Comparison of ENCODE assay signal across 9 mouse cellular contexts in genomic region chr3:101805562-101806004, GRCm38 (mm10). TPM values are rescaled to one million over a fixed set of nuclear protein-coding genes. Genes with fewer than 3 reads are reported as not detected.
DNase-seq lines count a peak whose midpoint lies in the region; ATAC-seq and TF ChIP-seq lines count a peak whose summit lies in the region.
"Had no signal": no experiment of that assay in that cellular context is flagged by ENCODE, and none has a peak within 500 bp of the region (broad histone marks: within the 10 kb centered on the region; RNA-seq: fewer than 3 reads in every experiment).

No protein-coding gene starts in this region.

- TF ChIP-seq CTCF in cerebellum, adult 2 months (IDR thresholded peaks at IDR 0.05; ENCODE audit: borderline replicate concordance, insufficient read depth, low read depth, low read length): no peak

- H3K4me2 ChIP-seq in midbrain, embryonic 11.5 days: no peak overlapping the region

- peaks cover 46% of the 10 kb centered on the region for H3K4me1 ChIP-seq in cerebellum, adult 2 months (ENCODE audit: control insufficient read depth, insufficient read depth, low read length)
- peaks cover 8% of the 10 kb centered on the region for H3K4me1 ChIP-seq in midbrain, embryonic 11.5 days (ENCODE audit: control insufficient read depth, insufficient read depth, low read length)

- no peak for TF ChIP-seq POLR2A in cerebellum, adult 2 months (IDR thresholded peaks at IDR 0.05; ENCODE audit: borderline replicate concordance, insufficient read depth, low read length)

- H3K9ac ChIP-seq in midbrain, embryonic 11.5 days (ENCODE audit: low read length): no peak overlapping the region
- H3K9ac ChIP-seq: embryonic facial prominence, embryonic 12.5 days had no signal

- H3K27ac ChIP-seq in cerebellum, adult 2 months (ENCODE audit: insufficient read depth, low read length): no peak overlapping the region
- H3K27ac ChIP-seq in midbrain, embryonic 11.5 days (ENCODE audit: low read depth, low read length): no peak overlapping the region
- H3K27ac ChIP-seq: embryonic facial prominence, embryonic 12.5 days had no signal

- peak; percentile 29 for DNase-seq in cerebellum, adult 8-10 months
- no peak for DNase-seq in cerebellum, adult 2 months
- peak; percentile 50 to 64 for DNase-seq in heart, adult 9 months (ENCODE audit: low spot score in 2 of 2)
- peak; percentile 97 for DNase-seq in kidney, adult 9 months
- DNase-seq in midbrain, embryonic 11.5 days (ENCODE audit: low spot score, missing footprints): no peak
- no peak for DNase-seq in layer of hippocampus, postnatal 36 days
- DNase-seq in natural killer cell, adult 2 months (ENCODE audit: low spot score in 2 of 2): no peak
- DNase-seq in spleen, adult 12 weeks (ENCODE audit: low spot score): no peak

- H3K27me3 ChIP-seq in cerebellum, adult 2 months (ENCODE audit: control insufficient read depth, insufficient read depth, low read length): no peaks in the 10 kb centered on the region
- H3K27me3 ChIP-seq in midbrain, embryonic 11.5 days (ENCODE audit: control insufficient read depth, insufficient read depth, low read length): no peaks in the 10 kb centered on the region; the same call in 1 of the 2 replicates
- H3K27me3 ChIP-seq: embryonic facial prominence, embryonic 12.5 days had no signal

- no peaks in the 10 kb centered on the region for H3K9me3 ChIP-seq in midbrain, embryonic 11.5 days (ENCODE audit: control insufficient read depth, low read length)
- H3K9me3 ChIP-seq: embryonic facial prominence, embryonic 12.5 days had no signal

- WGBS in cerebellum, adult 2 months: 65% methylated on average over 13 of the region's 13 CpGs
- 21% methylated on average over 13 of the region's 13 CpGs for WGBS in midbrain, embryonic 11.5 days

- H3K4me3 ChIP-seq in cerebellum, adult 2 months (replicated peaks; ENCODE audit: insufficient read depth, low read depth, low read length): no peak overlapping the region
- no peak overlapping the region for H3K4me3 ChIP-seq in midbrain, embryonic 11.5 days (ENCODE audit: low read depth, low read length)
- H3K4me3 ChIP-seq: embryonic facial prominence, embryonic 12.5 days had no signal

- no peaks in the 10 kb centered on the region for H3K36me3 ChIP-seq in midbrain, embryonic 11.5 days (ENCODE audit: control insufficient read depth, insufficient read depth, low read length)
- H3K36me3 ChIP-seq: embryonic facial prominence, embryonic 12.5 days had no signal

- peak; percentile 63 for ATAC-seq in midbrain, embryonic 11.5 days (ENCODE audit: low FRiP score)

RNA-seq across cellular contexts. Expression of gene Mab21l3, which starts 43.2 kb away (rescaled TPM):
- polyA plus RNA-seq in cerebellum, adult 2 months (2012; rRNA removed): 0.06 and 0.16 TPM in 2 replicates
- polyA plus RNA-seq in midbrain, embryonic 11.5 days (2014; fragmentation: Nextera tagmentation; extraction: Ambion mirVana): 0.34 and 0.55 TPM in 2 replicates
- under 1 TPM in 1 of 2 experiments, not detected in 1; 0.13 TPM for total RNA-seq in layer of hippocampus, postnatal 36 days (2021)

Comparison
In these comparisons a context has a peak if more than half of its experiments do, and no peak if none do; other contexts are left out.
1. DNase-seq: peak in cerebellum, adult 8-10 months (single experiment), heart, adult 9 months (2 of 2) and kidney, adult 9 months (single experiment); none in cerebellum, adult 2 months (0 of 2), midbrain, embryonic 11.5 days (single experiment), layer of hippocampus, postnatal 36 days (0 of 2), natural killer cell, adult 2 months (0 of 2) and spleen, adult 12 weeks (single experiment).